Mouse (Mus musculus) lung, embryonic 16.5 days (tissue): Measurements from ENCODE around the gene Fbxo11. TPM values are rescaled to one million over a fixed set of nuclear protein-coding genes. Genes with fewer than 3 reads are reported as not detected.
"Not testable (repeated sequence)": the region's sequence is repeated elsewhere in the genome, so short reads cannot be mapped to it uniquely, and the experiment has no call there.

ENCODE experiments used
- ATAC-seq: fragments of 200-750 bp; cut with Nextera tagmentation; 2 replicates; pipeline ENCODE4 v1.8.0; 2017; ENCODE audit warnings: low read depth, mild to moderate bottlenecking, moderate library complexity
- H3K27ac ChIP-seq: fragments of 300-500 bp; sonication (generic); 2 replicates; pipeline ENCODE4 v1.5.1; 2014; ENCODE audit warnings: mild to moderate bottlenecking, control low read depth, low read length
- H3K27me3 ChIP-seq: fragments of 300-500 bp; sonication (generic); 2 replicates; pipeline ENCODE4 v1.6.1; 2014; ENCODE audit warnings: low read depth, low read length, mixed read lengths; ENCODE audit not compliant: control insufficient read depth, insufficient read depth
- H3K36me3 ChIP-seq: fragments of 300-500 bp; sonication (generic); 2 replicates; pipeline ENCODE4 v1.6.1; 2014; ENCODE audit warnings: low read length; ENCODE audit not compliant: control insufficient read depth, insufficient read depth
- H3K4me1 ChIP-seq: fragments of 300-500 bp; sonication (generic); replicated peaks from 2 replicates; pipeline ENCODE4 v1.6.1; 2014; ENCODE audit warnings: low read length, mixed read lengths; ENCODE audit not compliant: control insufficient read depth, insufficient read depth
- H3K4me2 ChIP-seq: fragments of 300-500 bp; sonication (generic); 2 replicates; pipeline ENCODE4 v1.6.1; 2014; ENCODE audit warnings: low read depth, low read length, control low read depth
- H3K4me3 ChIP-seq: fragments of 300-500 bp; sonication (generic); 2 replicates; pipeline ENCODE4 v1.5.1; 2014; ENCODE audit warnings: mild to moderate bottlenecking, low read length, control low read depth
- H3K9ac ChIP-seq: fragments of 300-500 bp; sonication (generic); 2 replicates; pipeline ENCODE4 v1.6.1; 2014; ENCODE audit warnings: low read length, control low read depth
- H3K9me3 ChIP-seq: fragments of 300-500 bp; sonication (generic); 2 replicates; pipeline ENCODE4 v1.6.1; 2016; ENCODE audit warnings: low read length; ENCODE audit not compliant: control insufficient read depth
- WGBS: fragments of 180-500 bp; shearing (Covaris S2); extraction: QIAGEN DNeasy Blood & Tissue Kit; methylation state at CpG from one replicate; pipeline ENCODE4 v1.1.7; 2014; 5-methylcytosine and 5-hydroxymethylcytosine counted together
- polyA plus RNA-seq: library from polyadenylated mRNA; unstranded; fragments of >200 nt; fragmentation: Nextera tagmentation; extraction: Ambion mirVana; gene quantifications from 2 replicates; pipeline ENCODE4 v1.2.1, GENCODE M21; 2015

Fbxo11 gene
- polyA plus RNA-seq, 1 experiment from 2014 or later = 13.6 TPM

- Histone ChIP-seq H3K9ac (no peak overlapping the region), H3K4me3 (no peak overlapping the region), H3K36me3 (no peaks in the 10 kb centered on the region), H3K9me3 (no peaks in the 10 kb centered on the region), H3K27ac (no peak overlapping the region), H3K27me3 (no peaks in the 10 kb centered on the region), H3K4me1 (peaks cover 3% of the 10 kb centered on the region; the same call in 1 of the 2 replicates), H3K4me2 (no peak overlapping the region)
- WGBS = 87% methylated on average over 5 of the region's 5 CpGs
- no peak for ATAC-seq
These were observed 33.3 kb downstream of the Fbxo11 start for GRCm38 (mm10) chr17:88031755-88032154.

- Histone ChIP-seq H3K4me2 (no peak overlapping the region), H3K27me3 (no peaks in the 10 kb centered on the region), H3K4me1 (peaks cover 6% of the 10 kb centered on the region; the same call in 1 of the 2 replicates), H3K4me3 (no peak overlapping the region), H3K9ac (no peak overlapping the region), H3K9me3 (no peaks in the 10 kb centered on the region), H3K36me3 (no peaks in the 10 kb centered on the region), H3K27ac (no peak overlapping the region)
- 83% methylated on average over 17 of the region's 17 CpGs for WGBS
- ATAC-seq = no peak
These were observed 35.7 kb downstream of the Fbxo11 start for GRCm38 (mm10) chr17:88029194-88029970.

GRCm38 (mm10) chr17:88025227-88025626 lies 39.9 kb downstream of the Fbxo11 start:
- no peak overlapping the region for H3K27ac ChIP-seq
- H3K9me3 ChIP-seq = no peaks in the 10 kb centered on the region
- H3K9ac ChIP-seq = no peak overlapping the region
- ATAC-seq = 0 out of 2 replicates have a peak, but pooled peaks have one; percentile 28
- no peaks in the 10 kb centered on the region for H3K27me3 ChIP-seq
- H3K4me2 ChIP-seq = no peak overlapping the region
- no peaks in the 10 kb centered on the region for H3K36me3 ChIP-seq
- H3K4me1 ChIP-seq = peaks cover 2% of the 10 kb centered on the region; the same call in 1 of the 2 replicates
- 35% methylated on average over 4 of the region's 4 CpGs for WGBS
- H3K4me3 ChIP-seq = no peak overlapping the region

GRCm38 (mm10) chr17:88023924-88024323 lies 41.2 kb downstream of the Fbxo11 start:
- H3K27me3 ChIP-seq = no peaks in the 10 kb centered on the region
- H3K4me2 ChIP-seq = no peak overlapping the region
- no peak overlapping the region for H3K9ac ChIP-seq
- H3K27ac ChIP-seq = no peak overlapping the region
- no peaks in the 10 kb centered on the region for H3K36me3 ChIP-seq
- no peaks in the 10 kb centered on the region for H3K9me3 ChIP-seq
- H3K4me1 ChIP-seq = 0 out of 2 replicates have a peak, but pooled peaks cover 2% of the 10 kb centered on the region
- ATAC-seq = no peak
- H3K4me3 ChIP-seq = no peak overlapping the region
- WGBS = 77% methylated on average over 1 of the region's 1 CpGs

GRCm38 (mm10) chr17:88016027-88016426 lies 49.1 kb downstream of the Fbxo11 start:
- H3K27ac ChIP-seq, H3K9ac ChIP-seq, H3K4me2 ChIP-seq, H3K9me3 ChIP-seq, H3K4me1 ChIP-seq, H3K27me3 ChIP-seq, H3K4me3 ChIP-seq, ATAC-seq: not testable (repeated sequence)
- H3K36me3 ChIP-seq = peaks cover 28% of the 10 kb centered on the region
- 91% methylated on average over 8 of the region's 8 CpGs for WGBS

GRCm38 (mm10) chr17:88014456-88014855 lies 50.6 kb downstream of the Fbxo11 start:
- Histone ChIP-seq H3K36me3 (peaks cover 32% of the 10 kb centered on the region), H3K4me2 (no peak overlapping the region), H3K27ac (no peak overlapping the region), H3K4me1 (no peaks in the 10 kb centered on the region; the same call in 1 of the 2 replicates), H3K9me3 (no peaks in the 10 kb centered on the region), H3K27me3 (no peaks in the 10 kb centered on the region), H3K4me3 (no peak overlapping the region), H3K9ac (no peak overlapping the region)
- no peak for ATAC-seq
- WGBS = 84% methylated on average over 1 of the region's 1 CpGs

GRCm38 (mm10) chr17:88006956-88007355 lies 58.1 kb downstream of the Fbxo11 start:
- Histone ChIP-seq H3K27ac (no peak overlapping the region), H3K36me3 (peaks cover 33% of the 10 kb centered on the region), H3K9me3 (no peaks in the 10 kb centered on the region), H3K4me2 (no peak overlapping the region), H3K9ac (no peak overlapping the region), H3K4me1 (no peaks in the 10 kb centered on the region), H3K4me3 (no peak overlapping the region), H3K27me3 (no peaks in the 10 kb centered on the region)
- ATAC-seq = no peak
- 75% methylated on average over 8 of the region's 8 CpGs for WGBS

GRCm38 (mm10) chr17:88004892-88005291 lies 60.2 kb downstream of the Fbxo11 start:
- 100% methylated on average over 1 of the region's 1 CpGs for WGBS
- Histone ChIP-seq H3K9me3 (no peaks in the 10 kb centered on the region), H3K27ac (no peak overlapping the region), H3K36me3 (peaks cover 37% of the 10 kb centered on the region), H3K4me3 (no peak overlapping the region), H3K27me3 (no peaks in the 10 kb centered on the region), H3K4me1 (no peaks in the 10 kb centered on the region), H3K9ac (no peak overlapping the region), H3K4me2 (no peak overlapping the region)
- no peak for ATAC-seq

- Histone ChIP-seq H3K9ac (no peak overlapping the region), H3K36me3 (peaks cover 50% of the 10 kb centered on the region), H3K4me2 (no peak overlapping the region), H3K27ac (no peak overlapping the region), H3K9me3 (no peaks in the 10 kb centered on the region), H3K4me1 (no peaks in the 10 kb centered on the region), H3K4me3 (no peak overlapping the region), H3K27me3 (no peaks in the 10 kb centered on the region)
- WGBS = 80% methylated on average over 4 of the region's 4 CpGs
- ATAC-seq = no peak
These were observed 67.3 kb downstream of the Fbxo11 start for GRCm38 (mm10) chr17:87997808-87998207.
